Mouse (Mus musculus): ENCODE measurements around the gene Xpa.

Gene Xpa

DNA sequence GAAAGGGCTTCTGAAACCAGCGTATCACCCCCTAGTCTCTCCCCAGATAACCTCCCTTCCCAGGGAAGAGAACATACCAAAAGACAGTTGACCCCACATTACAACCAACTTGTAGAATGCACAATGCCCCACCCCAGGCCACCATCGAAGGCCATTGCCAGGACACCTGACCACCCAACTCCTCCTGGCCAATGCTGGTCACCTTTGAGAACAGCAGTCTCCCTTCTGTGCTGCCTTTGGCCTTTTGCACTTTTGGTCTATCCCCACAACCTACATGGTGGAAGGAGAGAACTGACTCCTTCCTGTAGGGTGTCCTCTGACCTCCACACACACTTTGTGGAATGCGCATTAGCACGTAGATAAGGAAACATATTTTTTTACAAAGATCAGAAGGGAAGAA is 78.6 kb downstream of the Xpa start:
- peaks cover 89% of the 10 kb centered on the region for H3K36me3 ChIP-seq (ENCODE audit: insufficient read depth, low read length)
- H3K27me3 ChIP-seq (ENCODE audit: insufficient read depth, low read length), result no peaks in the 10 kb centered on the region
- H3K9me3 ChIP-seq (ENCODE audit: low read length), result no peaks in the 10 kb centered on the region
- TF ChIP-seq NANOG (IDR thresholded peaks at IDR 0.05; ENCODE audit: borderline replicate concordance, low read length) (no peak), POU5F1 (IDR thresholded peaks at IDR 0.05; ENCODE audit: borderline replicate concordance, low read length) (no peak), CTCF (conservative IDR thresholded peaks at IDR 0.05; ENCODE audit: low read length) (no peak)
- no peaks in the 10 kb centered on the region for H3K4me1 ChIP-seq (replicated peaks; ENCODE audit: low read depth, low read length)
- no peak overlapping the region for H3K4me3 ChIP-seq (replicated peaks; ENCODE audit: low read length)

DNA sequence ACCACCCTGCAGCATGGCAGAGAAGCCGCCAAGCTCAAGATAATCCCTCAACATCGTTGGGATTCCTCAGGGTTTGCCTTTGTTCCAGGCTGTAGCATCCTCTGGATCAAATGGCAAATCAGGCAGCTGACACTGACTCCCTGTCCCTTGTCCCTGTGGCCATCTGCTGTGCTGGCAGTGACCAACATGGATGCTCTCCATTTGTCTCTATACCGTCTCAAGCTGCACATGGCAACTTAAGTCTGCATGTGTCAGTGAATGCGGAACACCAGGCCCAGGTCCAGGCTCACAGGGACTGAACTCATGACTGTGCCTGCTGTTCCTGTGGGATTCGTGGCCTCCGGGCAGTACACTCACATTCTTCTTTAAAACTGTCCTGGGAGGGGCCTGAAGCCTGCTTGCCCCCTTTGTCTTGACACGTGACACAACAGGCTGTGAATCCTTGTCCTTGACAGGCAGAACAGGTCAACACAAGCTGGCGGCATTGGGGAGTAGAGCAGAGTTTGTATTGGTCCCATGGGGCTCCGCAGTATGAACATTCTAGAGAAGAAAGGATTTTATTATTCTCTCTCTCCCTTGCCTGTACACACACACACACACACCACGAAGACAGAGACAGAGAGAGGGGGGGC is 79.5 kb downstream of the Xpa start:
- TF ChIP-seq POU5F1 (IDR thresholded peaks at IDR 0.05; ENCODE audit: borderline replicate concordance, low read length), result no peak
- no peak for TF ChIP-seq CTCF (conservative IDR thresholded peaks at IDR 0.05; ENCODE audit: low read length)
- TF ChIP-seq NANOG (IDR thresholded peaks at IDR 0.05; ENCODE audit: borderline replicate concordance, low read length), result no peak
- Histone ChIP-seq H3K36me3 (ENCODE audit: insufficient read depth, low read length) (peaks cover 80% of the 10 kb centered on the region), H3K27me3 (ENCODE audit: insufficient read depth, low read length) (no peaks in the 10 kb centered on the region), H3K9me3 (ENCODE audit: low read length) (no peaks in the 10 kb centered on the region), H3K4me3 (replicated peaks; ENCODE audit: low read length) (no peak overlapping the region), H3K4me1 (replicated peaks; ENCODE audit: low read depth, low read length) (no peaks in the 10 kb centered on the region)

DNA sequence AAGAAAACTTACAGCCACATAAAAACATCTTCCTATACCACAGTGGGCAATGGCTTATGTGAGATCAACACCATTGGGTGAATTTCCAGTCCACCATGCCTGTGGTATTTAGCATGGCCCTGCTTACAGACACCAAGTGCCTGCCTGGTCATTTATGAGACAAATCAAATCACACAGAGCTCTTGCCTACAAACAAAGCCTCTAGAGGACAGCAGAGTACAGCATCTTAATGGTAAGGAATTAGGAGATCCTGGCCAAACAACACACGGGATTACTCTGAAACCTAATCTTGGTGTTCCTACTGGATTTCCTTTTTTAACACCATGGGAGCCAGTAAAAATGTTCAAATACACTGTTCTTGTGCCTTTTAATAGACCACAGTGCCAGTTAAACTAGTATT is 80.8 kb downstream of the Xpa start:
- no peak for TF ChIP-seq CTCF (conservative IDR thresholded peaks at IDR 0.05; ENCODE audit: low read length)
- no peak for TF ChIP-seq NANOG (IDR thresholded peaks at IDR 0.05; ENCODE audit: borderline replicate concordance, low read length)
- no peak for TF ChIP-seq POU5F1 (IDR thresholded peaks at IDR 0.05; ENCODE audit: borderline replicate concordance, low read length)
- peaks cover 66% of the 10 kb centered on the region for H3K36me3 ChIP-seq (ENCODE audit: insufficient read depth, low read length)
- no peak overlapping the region for H3K4me3 ChIP-seq (replicated peaks; ENCODE audit: low read length)

DNA sequence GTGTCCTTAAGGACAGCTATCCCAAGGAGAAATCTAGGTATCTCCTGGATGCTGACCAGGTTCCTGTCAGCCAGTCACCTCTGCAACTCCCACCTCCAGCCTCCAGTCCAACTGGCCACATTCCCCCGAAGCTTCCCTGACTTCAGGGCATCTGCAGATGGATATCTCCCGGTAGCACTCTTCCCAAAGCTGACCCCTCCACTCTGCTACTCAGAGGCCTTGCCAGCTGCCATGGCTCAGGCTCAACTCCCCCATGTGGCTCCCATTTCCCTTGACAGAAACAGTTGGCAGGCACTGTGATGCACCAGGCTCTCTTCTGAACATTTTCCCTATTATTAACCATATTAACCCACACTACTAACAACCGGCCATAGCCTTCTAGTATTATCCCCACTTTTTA is 84.8 kb downstream of the Xpa start:
- Histone ChIP-seq H3K4me3 (replicated peaks; ENCODE audit: low read length) (no peak overlapping the region), H3K4me1 (replicated peaks; ENCODE audit: low read depth, low read length) (no peaks in the 10 kb centered on the region), H3K9me3 (ENCODE audit: low read length) (peaks cover 8% of the 10 kb centered on the region), H3K36me3 (ENCODE audit: insufficient read depth, low read length) (peaks cover 27% of the 10 kb centered on the region), H3K27me3 (ENCODE audit: insufficient read depth, low read length) (no peaks in the 10 kb centered on the region)
- TF ChIP-seq CTCF (conservative IDR thresholded peaks at IDR 0.05; ENCODE audit: low read length), result no peak
- TF ChIP-seq POU5F1 (IDR thresholded peaks at IDR 0.05; ENCODE audit: borderline replicate concordance, low read length), result no peak
- no peak for TF ChIP-seq NANOG (IDR thresholded peaks at IDR 0.05; ENCODE audit: borderline replicate concordance, low read length)

More for the DNA sequence above, 80.8 kb downstream of the Xpa start:
- no peaks in the 10 kb centered on the region for H3K9me3 ChIP-seq (ENCODE audit: low read length)
- no peaks in the 10 kb centered on the region for H3K4me1 ChIP-seq (replicated peaks; ENCODE audit: low read depth, low read length)
- no peaks in the 10 kb centered on the region for H3K27me3 ChIP-seq (ENCODE audit: insufficient read depth, low read length)

DNA sequence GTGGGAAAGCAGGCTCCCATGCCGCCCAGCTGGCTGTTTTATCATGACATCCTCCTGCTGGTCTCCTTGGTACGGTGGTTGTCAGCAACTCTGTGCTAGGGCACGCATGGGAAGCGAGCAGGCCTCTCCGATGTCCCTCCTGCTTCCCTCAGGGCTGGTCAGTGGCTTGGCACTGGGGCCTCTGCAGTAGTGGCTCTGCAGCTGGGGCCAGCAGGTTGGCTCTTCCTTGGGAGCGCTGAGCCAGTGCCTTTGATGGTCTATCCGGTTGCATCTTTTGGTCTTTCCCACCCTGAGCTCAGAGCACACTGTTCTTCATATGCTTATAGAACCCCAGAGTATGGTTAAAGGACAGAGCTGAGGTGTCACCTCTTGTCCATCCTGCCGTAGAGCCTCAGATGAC is 86.0 kb downstream of the Xpa start:
- Histone ChIP-seq H3K9me3 (ENCODE audit: low read length) (peaks cover 8% of the 10 kb centered on the region), H3K4me1 (replicated peaks; ENCODE audit: low read depth, low read length) (no peaks in the 10 kb centered on the region), H3K36me3 (ENCODE audit: insufficient read depth, low read length) (peaks cover 14% of the 10 kb centered on the region), H3K4me3 (replicated peaks; ENCODE audit: low read length) (no peak overlapping the region), H3K27me3 (ENCODE audit: insufficient read depth, low read length) (no peaks in the 10 kb centered on the region)
- no peak for TF ChIP-seq CTCF (conservative IDR thresholded peaks at IDR 0.05; ENCODE audit: low read length)
- no peak for TF ChIP-seq POU5F1 (IDR thresholded peaks at IDR 0.05; ENCODE audit: borderline replicate concordance, low read length)
- TF ChIP-seq NANOG (IDR thresholded peaks at IDR 0.05; ENCODE audit: borderline replicate concordance, low read length), result no peak

Data from E14TG2a.4 (cell line).